Mouse (Mus musculus) kidney, embryonic 15.5 days (tissue): ENCODE data around the gene Trip12. TPM values are rescaled to one million over a fixed set of nuclear protein-coding genes. Genes with fewer than 3 reads are reported as not detected.

Source experiments
- ATAC-seq: fragments of 200-750 bp; cut with Nextera tagmentation; replicated peaks from 2 replicates; pipeline ENCODE4 v1.8.0; 2017; ENCODE audit warnings: moderate TSS enrichment; ENCODE audit not compliant: low FRiP score
- H3K27ac ChIP-seq: fragments of 300-500 bp; sonication (generic); 2 replicates; pipeline ENCODE4 v1.5.1; 2015; ENCODE audit warnings: mild to moderate bottlenecking, inconsistent platforms
- H3K27me3 ChIP-seq: fragments of 300-500 bp; sonication (generic); 2 replicates; pipeline ENCODE4 v1.6.1; 2015; ENCODE audit warnings: inconsistent platforms
- H3K36me3 ChIP-seq: fragments of 300-500 bp; sonication (generic); 2 replicates; pipeline ENCODE4 v1.6.1; 2015; ENCODE audit warnings: inconsistent platforms
- H3K4me1 ChIP-seq: fragments of 300-500 bp; sonication (generic); 2 replicates; pipeline ENCODE4 v1.6.1; 2015; ENCODE audit warnings: inconsistent platforms
- H3K4me2 ChIP-seq: fragments of 300-500 bp; sonication (generic); 2 replicates; pipeline ENCODE4 v1.6.1; 2015; ENCODE audit warnings: moderate library complexity, mild to moderate bottlenecking, inconsistent platforms
- H3K4me3 ChIP-seq: fragments of 300-500 bp; sonication (generic); replicated peaks from 2 replicates; pipeline ENCODE4 v1.5.1; 2015; ENCODE audit warnings: mild to moderate bottlenecking, inconsistent platforms
- H3K9ac ChIP-seq: fragments of 300-500 bp; sonication (generic); 2 replicates; pipeline ENCODE4 v1.6.1; 2015; ENCODE audit warnings: mild to moderate bottlenecking, inconsistent platforms
- H3K9me3 ChIP-seq: fragments of 300-500 bp; sonication (generic); replicated peaks from 2 replicates; pipeline ENCODE4 v1.6.1; 2016; ENCODE audit warnings: inconsistent platforms
- WGBS: fragments of 180-500 bp; shearing (Covaris S2); methylation state at CpG from one replicate; pipeline ENCODE4 v1.1.7; 2015; ENCODE audit warnings: mixed read lengths; 5-methylcytosine and 5-hydroxymethylcytosine counted together
- polyA plus RNA-seq: library from polyadenylated mRNA; unstranded; fragments of >200 nt; fragmentation: Nextera tagmentation; extraction: Ambion mirVana; gene quantifications from 2 replicates; pipeline ENCODE4 v1.2.1, GENCODE M21; 2015

The Trip12 gene
- polyA plus RNA-seq, 1 experiment from 2014 or later = 65.3 TPM

DNA sequence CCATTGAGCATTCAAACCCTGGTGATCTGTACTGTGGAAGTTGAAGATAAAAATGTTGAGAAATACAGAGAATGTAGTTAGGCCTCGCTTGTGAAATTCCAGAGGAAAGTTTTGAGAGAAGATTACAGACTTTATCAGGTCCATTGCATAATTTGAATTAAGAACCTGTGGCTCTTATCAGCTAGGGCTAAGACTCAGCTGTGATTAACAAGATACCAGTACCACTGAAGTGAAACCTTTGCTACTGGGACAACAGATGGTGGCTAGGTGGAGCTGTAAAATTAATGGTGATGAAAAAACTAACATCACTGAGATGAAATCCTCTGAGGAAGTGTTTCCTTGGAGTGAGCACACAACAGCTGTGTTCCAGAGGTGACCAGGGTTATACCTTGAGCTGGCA lies 100.2 kb downstream of the Trip12 start:
- WGBS = 91% methylated on average over 1 of the region's 1 CpGs
- Histone ChIP-seq H3K9ac (no peak overlapping the region), H3K27ac (no peak overlapping the region), H3K4me1 (no peaks in the 10 kb centered on the region), H3K4me2 (no peak overlapping the region), H3K9me3 (no peaks in the 10 kb centered on the region), H3K27me3 (no peaks in the 10 kb centered on the region), H3K36me3 (peaks cover 78% of the 10 kb centered on the region), H3K4me3 (no peak overlapping the region)
- no peak for ATAC-seq

DNA sequence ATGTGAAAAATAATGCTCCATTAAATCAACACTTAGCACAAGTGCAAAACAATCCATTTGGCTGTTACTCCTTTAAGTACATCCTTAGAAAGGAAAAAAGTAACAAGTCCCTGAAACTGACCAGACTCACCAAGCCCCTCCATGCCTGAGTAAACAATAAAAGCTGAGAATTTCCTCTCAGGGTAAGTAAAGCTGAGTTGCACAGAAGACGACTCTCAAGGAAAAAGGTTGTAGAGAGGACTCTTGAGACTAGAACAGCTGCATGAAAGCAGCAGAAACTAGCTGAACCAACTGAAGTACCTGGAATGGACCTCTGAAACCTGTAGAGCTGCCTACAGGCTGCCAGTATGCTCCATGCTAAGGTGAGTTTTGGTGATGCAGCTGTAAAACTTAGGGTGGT lies 103.2 kb downstream of the Trip12 start:
- Histone ChIP-seq H3K9ac (no peak overlapping the region), H3K27ac (no peak overlapping the region), H3K4me1 (no peaks in the 10 kb centered on the region), H3K9me3 (no peaks in the 10 kb centered on the region), H3K27me3 (no peaks in the 10 kb centered on the region), H3K36me3 (peaks cover 77% of the 10 kb centered on the region), H3K4me3 (no peak overlapping the region), H3K4me2 (no peak overlapping the region)
- WGBS = 44% methylated on average over 1 of the region's 1 CpGs
- no peak for ATAC-seq

GRCm38 (mm10) chr1:84733799-84734198 lies 106.5 kb downstream of the Trip12 start:
- 62% methylated on average over 3 of the region's 3 CpGs for WGBS
- H3K36me3 ChIP-seq = peaks cover 75% of the 10 kb centered on the region

DNA sequence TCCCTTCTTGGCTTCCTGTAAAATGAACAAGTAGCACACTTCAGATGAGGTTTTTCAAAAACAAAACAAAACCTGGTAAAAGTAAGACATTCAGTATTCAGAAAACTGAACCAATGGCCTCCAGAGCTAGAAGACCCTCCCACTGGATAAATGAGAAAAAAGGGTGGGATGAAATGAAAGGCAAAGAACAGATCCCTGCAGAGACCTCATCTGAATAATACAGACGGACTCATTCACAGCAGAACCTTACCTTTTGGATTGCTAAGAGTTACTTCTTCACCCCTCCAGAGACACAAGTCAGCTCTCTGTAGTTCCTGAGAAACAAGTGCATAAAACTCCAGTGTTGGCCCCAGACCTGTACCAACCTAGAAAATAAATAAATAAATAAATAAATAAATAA lies 108.6 kb downstream of the Trip12 start:
- no peaks in the 10 kb centered on the region for H3K4me1 ChIP-seq
- no peak overlapping the region for H3K4me3 ChIP-seq
- no peaks in the 10 kb centered on the region for H3K9me3 ChIP-seq
- no peak for ATAC-seq
- no peak overlapping the region for H3K4me2 ChIP-seq
- H3K9ac ChIP-seq = no peak overlapping the region
- H3K27me3 ChIP-seq = no peaks in the 10 kb centered on the region
- no peak overlapping the region for H3K27ac ChIP-seq
- WGBS = 88% methylated on average over 1 of the region's 1 CpGs
- peaks cover 73% of the 10 kb centered on the region for H3K36me3 ChIP-seq

More at GRCm38 (mm10) chr1:84733799-84734198, 106.5 kb downstream of the Trip12 start:
- H3K4me3 ChIP-seq = no peak overlapping the region
- no peaks in the 10 kb centered on the region for H3K9me3 ChIP-seq
- no peak overlapping the region for H3K4me2 ChIP-seq
- no peaks in the 10 kb centered on the region for H3K27me3 ChIP-seq
- ATAC-seq = no peak
- H3K27ac ChIP-seq = no peak overlapping the region
- H3K9ac ChIP-seq = no peak overlapping the region
- no peaks in the 10 kb centered on the region for H3K4me1 ChIP-seq

- no peaks in the 10 kb centered on the region for H3K4me1 ChIP-seq
- H3K4me3 ChIP-seq = no peak overlapping the region
- ATAC-seq = no peak
- no peak overlapping the region for H3K4me2 ChIP-seq
- H3K36me3 ChIP-seq = peaks cover 61% of the 10 kb centered on the region
- no peak overlapping the region for H3K9ac ChIP-seq
- H3K9me3 ChIP-seq = no peaks in the 10 kb centered on the region
- H3K27ac ChIP-seq = no peak overlapping the region
- H3K27me3 ChIP-seq = no peaks in the 10 kb centered on the region
These were observed 117.5 kb downstream of the Trip12 start for GRCm38 (mm10) chr1:84722841-84723240.

DNA sequence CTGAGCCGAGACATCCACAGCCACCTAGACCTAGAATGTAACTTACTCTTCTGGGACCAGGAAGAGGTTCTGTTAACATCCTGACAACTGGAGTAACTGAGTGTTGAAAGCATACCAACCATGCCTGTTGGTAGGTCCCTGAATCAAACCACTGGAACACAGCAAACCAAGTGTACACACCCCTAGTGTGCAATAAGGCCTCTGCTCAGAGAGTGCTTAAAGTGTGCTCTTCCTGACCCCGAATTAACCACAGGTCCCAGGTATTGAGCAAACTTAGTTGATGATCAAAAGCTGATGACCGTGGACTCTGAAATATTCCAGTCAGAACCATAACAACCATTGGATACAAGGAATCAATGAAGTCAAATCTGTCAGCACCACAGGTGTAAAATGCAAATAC lies 117.9 kb downstream of the Trip12 start:
- H3K4me3 ChIP-seq = no peak overlapping the region
- H3K4me2 ChIP-seq = no peak overlapping the region
- H3K27me3 ChIP-seq = no peaks in the 10 kb centered on the region
- no peaks in the 10 kb centered on the region for H3K9me3 ChIP-seq
- H3K4me1 ChIP-seq = no peaks in the 10 kb centered on the region
- no peak overlapping the region for H3K9ac ChIP-seq
- H3K36me3 ChIP-seq = peaks cover 56% of the 10 kb centered on the region
- WGBS = 96% methylated on average over 3 of the region's 3 CpGs
- no peak overlapping the region for H3K27ac ChIP-seq
- no peak for ATAC-seq

DNA sequence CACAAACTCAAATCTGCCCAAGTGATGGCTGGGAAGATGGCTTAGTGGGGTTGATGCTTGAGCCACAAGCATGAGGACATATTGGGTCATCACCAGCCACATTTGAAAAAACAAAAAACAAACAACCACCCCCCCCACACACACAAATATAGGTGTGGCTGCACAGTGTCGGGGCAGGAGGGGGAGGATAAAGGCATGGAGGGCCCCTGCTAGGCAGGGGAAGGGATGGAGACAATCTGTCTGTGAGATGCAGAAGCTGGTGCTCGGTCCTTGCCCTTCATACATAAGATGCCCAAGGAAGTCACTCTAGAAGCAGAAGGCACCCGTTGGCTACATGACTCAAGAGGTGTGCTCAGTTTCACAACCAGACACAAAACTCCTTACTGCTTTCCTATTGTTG lies 118.4 kb downstream of the Trip12 start:
- 0 out of 2 replicates have a peak, but pooled peaks have one; percentile 29 for ATAC-seq
- Histone ChIP-seq H3K27ac (no peak overlapping the region), H3K36me3 (peaks cover 53% of the 10 kb centered on the region), H3K4me3 (no peak overlapping the region), H3K4me1 (no peaks in the 10 kb centered on the region), H3K4me2 (no peak overlapping the region), H3K9me3 (no peaks in the 10 kb centered on the region), H3K9ac (no peak overlapping the region), H3K27me3 (no peaks in the 10 kb centered on the region)
- WGBS = 83% methylated on average over 3 of the region's 3 CpGs

DNA sequence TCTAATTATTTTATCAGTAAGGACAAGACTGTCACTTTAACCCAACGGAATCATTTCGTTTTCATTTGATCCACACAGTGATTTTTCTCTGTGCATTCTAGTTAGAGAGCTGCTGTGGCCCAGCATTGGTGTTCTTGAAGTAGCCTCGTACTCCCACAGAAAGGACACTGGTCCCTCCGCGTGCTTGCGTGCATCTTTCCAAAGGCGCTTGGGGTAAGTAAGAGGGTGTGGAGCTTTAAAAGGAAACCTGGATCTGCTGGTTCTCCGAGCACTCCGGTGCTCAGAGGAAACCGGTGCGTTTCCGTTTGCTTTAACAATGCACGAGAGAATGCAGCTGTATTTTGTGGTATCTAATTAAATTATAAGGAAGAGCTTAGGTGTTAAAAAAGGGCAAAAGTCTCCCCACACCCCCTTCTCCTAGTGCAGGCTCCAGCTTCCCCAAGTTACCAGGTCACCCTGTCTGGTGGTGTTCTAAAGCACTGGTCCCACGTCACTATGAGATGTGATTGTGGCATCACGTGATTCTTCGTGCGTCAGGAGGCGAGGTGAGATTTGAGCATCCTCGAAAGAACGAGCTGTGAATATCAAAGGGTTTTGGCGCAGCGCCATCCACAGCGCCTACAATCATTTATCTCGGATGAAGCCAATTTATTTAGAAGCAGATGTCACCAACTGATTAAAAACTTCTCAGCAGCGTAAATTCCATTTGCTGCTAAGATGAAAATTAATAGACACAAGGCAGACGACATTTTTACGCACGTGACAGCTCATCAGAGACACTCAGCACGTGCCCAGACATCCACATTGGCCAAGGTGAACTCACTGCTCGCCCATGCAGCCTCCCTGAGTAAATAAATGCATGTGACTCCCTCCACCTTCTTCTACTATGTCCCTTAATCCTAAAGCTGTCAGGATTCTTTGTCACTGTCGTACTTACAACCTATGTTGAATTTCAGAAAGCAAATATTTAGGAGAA lies 130.2 kb downstream of the Trip12 start:
- no peak for ATAC-seq
- H3K27ac ChIP-seq = no peak overlapping the region
- 17% methylated on average over 31 of the region's 31 CpGs for WGBS
- H3K27me3 ChIP-seq = peaks cover 14% of the 10 kb centered on the region; the same call in 1 of the 2 replicates
- no peaks in the 10 kb centered on the region for H3K9me3 ChIP-seq
- peak overlapping the region; percentile 13; the same call in 1 of the 2 replicates for H3K4me3 ChIP-seq
- peak overlapping the region; percentile 50 for H3K4me2 ChIP-seq
- no peaks in the 10 kb centered on the region for H3K36me3 ChIP-seq
- H3K4me1 ChIP-seq = peaks cover 7% of the 10 kb centered on the region
- no peak overlapping the region for H3K9ac ChIP-seq

DNA sequence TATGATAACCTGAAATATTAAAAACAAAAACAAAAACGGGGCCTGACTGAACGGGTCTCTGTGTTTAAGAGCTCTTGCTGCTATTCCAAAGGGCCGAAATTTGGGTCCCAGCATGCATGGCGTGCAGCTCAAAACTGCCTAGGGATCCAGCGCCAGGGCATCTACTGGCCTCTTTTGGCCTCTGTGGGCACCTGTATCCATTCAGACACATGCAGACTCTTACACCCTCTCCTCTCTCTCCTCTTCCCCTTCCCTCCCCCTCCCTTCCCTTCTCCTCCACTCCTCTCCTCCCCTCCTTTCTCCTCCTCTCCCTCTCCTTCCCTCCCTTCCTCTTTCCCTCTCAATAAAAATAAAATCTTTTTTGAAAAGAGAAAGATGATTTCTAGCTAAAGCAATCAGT lies 130.9 kb downstream of the Trip12 start:
- Histone ChIP-seq H3K9ac (no peak overlapping the region), H3K36me3 (no peaks in the 10 kb centered on the region), H3K4me2 (peak overlapping the region; percentile 50), H3K27me3 (peaks cover 14% of the 10 kb centered on the region; the same call in 1 of the 2 replicates), H3K4me3 (no peak overlapping the region), H3K4me1 (peaks cover 7% of the 10 kb centered on the region), H3K9me3 (no peaks in the 10 kb centered on the region), H3K27ac (no peak overlapping the region)
- WGBS = 37% methylated on average over 5 of the region's 5 CpGs
- ATAC-seq = no peak

DNA sequence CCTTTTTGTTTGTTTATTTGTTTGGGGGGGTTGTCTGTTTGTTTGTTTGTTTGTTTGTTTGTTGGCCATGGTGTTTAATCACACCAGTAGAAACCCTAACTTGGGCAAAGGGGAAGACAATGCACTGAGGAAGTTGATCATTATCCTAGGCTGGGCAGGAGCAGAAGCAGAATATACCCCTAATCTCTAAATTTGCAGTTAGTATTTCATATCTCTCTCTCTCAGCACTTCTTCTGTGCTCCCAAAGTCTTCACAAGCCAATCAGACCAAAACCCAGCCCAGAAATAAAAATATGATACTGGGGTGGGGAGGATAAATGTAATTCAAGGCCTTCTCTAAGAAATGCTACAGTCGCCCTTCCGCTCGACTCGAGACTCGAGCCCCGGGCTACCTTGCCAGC lies 140.1 kb downstream of the Trip12 start:
- over 99% methylated on average over 6 of the region's 6 CpGs for WGBS
- Histone ChIP-seq H3K4me2 (no peak overlapping the region), H3K27ac (no peak overlapping the region), H3K27me3 (peaks cover 15% of the 10 kb centered on the region), H3K9ac (no peak overlapping the region), H3K4me3 (no peak overlapping the region), H3K9me3 (no peaks in the 10 kb centered on the region), H3K4me1 (peaks cover 9% of the 10 kb centered on the region), H3K36me3 (no peaks in the 10 kb centered on the region)
- no peak for ATAC-seq

GRCm38 (mm10) chr1:84697136-84697535 lies 143.2 kb downstream of the Trip12 start:
- WGBS = 2% methylated on average over 2 of the region's 2 CpGs
- Histone ChIP-seq H3K27ac (no peak overlapping the region), H3K9me3 (no peaks in the 10 kb centered on the region), H3K4me3 (no peak overlapping the region), H3K4me1 (peaks cover 16% of the 10 kb centered on the region), H3K9ac (no peak overlapping the region), H3K4me2 (no peak overlapping the region), H3K36me3 (no peaks in the 10 kb centered on the region), H3K27me3 (peaks cover 39% of the 10 kb centered on the region)
- no peak for ATAC-seq

GRCm38 (mm10) chr1:84695517-84696411 lies 144.6 kb downstream of the Trip12 start, which contains the start of gene Dner:
Dner (minus strand) TSS chr1:84696221.
- peaks cover 39% of the 10 kb centered on the region for H3K27me3 ChIP-seq
- peaks cover 16% of the 10 kb centered on the region for H3K4me1 ChIP-seq
- no peak within 1 kb of the TSS for H3K9ac ChIP-seq
- peak within 1 kb of the TSS; percentile 48 for H3K4me3 ChIP-seq
- H3K4me2 ChIP-seq = peak within 1 kb of the TSS; percentile 90
- no peak within 1 kb of the TSS for H3K27ac ChIP-seq
- WGBS = under 1% methylated on average over 67 of the region's 75 CpGs
- no peaks in the 10 kb centered on the region for H3K36me3 ChIP-seq
- peak; percentile 95 for ATAC-seq
- no peaks in the 10 kb centered on the region for H3K9me3 ChIP-seq
